Mouse (Mus musculus) left cerebral cortex, postnatal 36 days (tissue): ENCODE data around the gene Arl5c. TPM values are rescaled to one million over a fixed set of nuclear protein-coding genes. Genes with fewer than 3 reads are reported as not detected.
"Not testable (repeated sequence)": the region's sequence is repeated elsewhere in the genome, so short reads cannot be mapped to it uniquely, and the experiment has no call there.

Experiments
- DNase-seq, 2 experiments: peaks; one replicate each; pipeline ENCODE4 v3.0.0; 2021 to 2022; ENCODE audit warnings: low spot score in 2 of 2, mixed read lengths in 1 of 2
- intact Hi-C: fragments of 180-260 bp; cut with DNase I; formaldehyde crosslinking; loops from one replicate; pipeline ENCODE4 v1.15.1; 2025
- microRNA-seq: library from miRNA; unstranded; fragments of <30 nt; microRNA quantifications from one replicate; pipeline ENCODE4 v1.2.0, GENCODE M21; 2022
- total RNA-seq, 2 experiments: library from RNA; stranded (reverse); gene quantifications; 2 replicates each; pipeline ENCODE4 v1.2.3; 2021

Arl5c gene
- total RNA-seq, 2 experiments from 2014 or later = 0.93 to 1.7 TPM

DNA sequence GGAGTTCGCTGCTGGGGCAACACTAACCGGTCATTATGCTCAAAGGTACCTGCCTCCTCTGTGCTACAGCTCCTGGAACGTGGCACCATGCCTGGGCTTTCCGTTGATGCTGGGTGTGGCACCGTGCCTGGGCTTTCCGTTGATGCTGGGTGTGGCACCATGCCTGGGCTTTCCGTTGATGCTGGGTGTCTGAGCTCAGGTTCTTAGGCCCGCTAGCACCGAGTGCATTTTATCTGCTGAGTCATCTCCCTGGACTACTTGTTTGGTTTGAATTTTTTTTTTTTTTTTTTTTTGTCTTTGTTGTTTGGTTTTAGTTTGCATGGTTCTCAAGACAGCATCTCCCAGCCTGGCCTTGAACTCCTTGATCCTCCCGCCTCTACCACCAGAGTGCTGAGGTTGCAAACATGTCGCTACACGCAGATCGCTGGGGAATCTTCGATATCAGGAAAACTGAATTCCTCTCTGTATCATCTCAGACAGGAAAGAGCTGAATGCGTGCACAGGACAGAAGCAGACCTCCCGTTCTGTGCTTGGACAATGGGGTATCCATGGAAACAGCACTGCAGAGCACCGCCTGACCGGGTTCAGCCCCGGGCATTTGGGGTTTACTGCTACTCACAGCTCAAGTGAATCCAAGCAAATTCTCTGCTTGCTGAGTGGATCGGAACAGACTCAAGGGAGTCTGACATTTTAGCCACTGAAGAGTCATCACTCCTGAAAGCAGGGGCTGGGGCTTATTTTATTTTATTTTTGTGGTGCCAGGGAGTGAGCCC is 46.1 kb downstream of the Arl5c start:
- DNase-seq = no peak
- intact Hi-C loops = no loop called here

DNA sequence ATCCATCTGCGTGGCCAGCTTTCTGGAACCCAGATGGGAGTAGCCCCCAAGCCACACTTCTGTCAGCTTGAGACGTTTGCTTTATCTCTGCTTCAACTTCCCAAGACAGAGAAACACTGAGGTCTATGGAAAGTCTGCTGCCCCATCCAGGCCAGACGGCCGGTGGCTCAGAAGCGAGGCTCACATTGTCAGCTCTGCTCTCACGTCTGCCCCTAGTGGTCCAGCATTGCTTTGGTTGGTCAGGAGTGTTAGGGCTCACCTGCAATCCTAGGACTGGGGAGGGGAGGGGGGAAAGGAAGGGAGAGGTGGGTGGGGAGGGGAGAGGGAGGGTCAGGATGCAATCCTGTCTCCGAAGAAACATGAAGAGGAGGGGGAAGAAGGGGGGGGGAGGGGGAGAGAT is 48.6 kb downstream of the Arl5c start:
- no peak for DNase-seq
- intact Hi-C loops = no loop called here

DNA sequence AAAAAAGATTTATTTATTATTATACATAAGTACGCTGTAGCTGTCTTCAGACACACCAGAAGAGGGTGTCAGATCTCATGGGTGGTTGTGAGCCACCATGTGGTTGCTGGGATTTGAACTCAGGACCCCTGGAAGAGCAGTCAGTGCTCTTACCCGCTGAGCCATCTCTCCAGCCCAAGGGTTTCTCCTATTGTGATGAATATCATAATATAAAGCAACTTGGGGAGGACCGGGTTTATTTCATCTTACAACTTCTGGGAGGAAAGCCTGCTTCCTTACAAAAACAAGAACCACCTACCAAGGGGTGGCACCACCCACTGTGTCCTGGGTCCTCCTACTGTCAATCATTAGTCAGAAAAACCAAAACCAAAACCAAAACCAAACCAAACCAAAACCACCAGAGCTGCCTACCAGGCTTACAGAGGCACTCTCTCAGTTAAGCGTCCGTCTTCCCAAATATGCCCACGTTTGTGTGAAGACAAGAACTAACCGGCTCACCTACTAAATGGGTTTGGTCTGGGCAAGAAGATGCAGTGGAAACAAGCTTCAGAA is 50.2 kb downstream of the Arl5c start:
- intact Hi-C loops, DNase-seq: not testable (repeated sequence)

DNA sequence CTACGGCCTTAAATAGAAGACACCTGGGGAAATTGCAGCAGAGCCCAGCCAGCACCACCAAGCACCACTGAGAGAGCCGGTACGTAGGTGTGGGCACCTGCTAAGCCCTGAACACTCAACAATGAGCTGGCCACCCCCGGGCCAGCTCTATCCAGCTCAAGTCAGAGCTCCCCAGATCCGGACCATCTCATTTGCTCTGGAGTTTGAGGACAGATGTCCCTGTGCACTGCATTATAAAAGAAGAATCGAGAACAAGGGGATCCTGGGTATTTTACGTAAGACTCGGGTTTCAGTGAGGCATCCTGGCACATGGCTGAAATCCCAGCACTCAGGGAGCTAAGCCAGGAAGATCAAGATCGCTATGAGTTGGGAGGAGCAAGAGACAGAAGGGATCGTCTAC is 51.0 kb downstream of the Arl5c start:
- DNase-seq = peak; percentile 32 to 38
- intact Hi-C loops = no loop called here

DNA sequence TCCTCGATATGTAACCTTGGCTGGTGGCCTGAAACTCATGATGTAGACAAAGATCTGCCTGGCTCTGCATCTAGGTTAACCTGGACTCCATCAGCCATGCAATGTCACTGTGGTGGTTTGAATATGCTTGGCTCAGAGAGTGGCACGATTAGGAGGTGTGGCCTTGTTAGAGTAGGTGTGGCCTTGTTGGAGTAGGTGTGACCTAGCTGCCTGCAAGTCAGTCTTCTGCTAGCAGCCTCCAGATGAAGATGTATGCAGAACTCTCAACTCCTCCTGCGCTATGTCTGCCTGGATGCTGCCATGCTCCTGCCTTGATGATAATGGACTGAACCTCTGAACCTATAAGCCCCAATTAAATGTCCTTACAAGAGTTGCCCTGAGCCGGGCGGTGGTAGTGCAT is 52.7 kb downstream of the Arl5c start:
- no peak for DNase-seq

DNA sequence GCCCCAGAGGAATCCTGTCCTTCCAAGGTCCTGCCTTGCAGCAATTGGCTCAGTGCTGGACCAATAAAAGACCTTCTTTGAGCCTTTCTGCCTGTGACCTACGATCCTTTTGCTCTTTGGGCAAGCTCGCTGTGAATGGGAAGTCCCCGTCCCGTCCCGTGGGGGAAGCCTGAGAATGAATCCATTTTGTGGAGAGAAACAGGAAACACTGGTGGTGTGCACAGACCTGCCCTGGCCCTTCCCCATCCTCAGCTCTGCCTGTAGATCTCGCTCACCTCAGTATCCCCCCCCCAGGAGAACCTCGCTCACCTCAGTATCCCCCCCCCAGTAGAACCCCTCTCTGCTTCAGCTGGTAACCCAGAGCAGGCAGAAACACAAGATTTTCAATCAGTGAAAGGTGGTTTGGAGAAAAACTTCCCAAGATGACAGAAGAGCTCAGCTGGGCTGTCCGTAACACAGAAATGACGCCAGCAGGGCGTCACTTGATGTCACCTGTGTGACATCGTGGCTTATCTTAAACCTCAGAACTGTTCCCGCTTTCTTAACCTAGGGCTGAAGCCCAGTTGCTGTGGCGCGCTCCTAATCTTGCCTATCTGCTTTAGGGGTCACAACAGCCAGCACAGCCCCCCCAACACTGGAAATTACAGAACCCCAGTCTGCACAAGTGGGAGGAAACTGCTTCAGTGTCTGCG is 53.4 kb downstream of the Arl5c start:
- no peak for DNase-seq
- intact Hi-C loops = no loop called here

More for the DNA sequence above, 52.7 kb downstream of the Arl5c start:
- intact Hi-C loops = no loop called here

Small RNA genes within 50 kb of the gene (microRNA-seq; reads per million reads assigned to microRNA genes)
- gene Gm22461 (not detected), gene Gm27597 (not detected)

Other genes starting within 250 kb of the Arl5c start
- 10 to 100 TPM; 20.2 to 20.7 TPM for gene Cwc25, start 229.6 kb downstream of the Arl5c start, total RNA-seq
- gene 1700001P01Rik, start 220.3 kb downstream of the Arl5c start, total RNA-seq = 1 to 10 TPM in 1 of 2 experiments, not detected in 1; 1.1 TPM
- gene Rpl23, start 213.7 kb downstream of the Arl5c start, total RNA-seq = 100 to 1,000 TPM; 330 to 339 TPM
- 100 to 1,000 TPM; 175 to 183 TPM for gene Lasp1, start 197.2 kb downstream of the Arl5c start, total RNA-seq
- gene B230217C12Rik, start 155.4 kb downstream of the Arl5c start, total RNA-seq = 10 to 100 TPM; 79.9 to 81.0 TPM
- 1 to 10 TPM; 1.9 to 3.7 TPM for gene Fbxo47, start 112.0 kb downstream of the Arl5c start, total RNA-seq
- gene Plxdc1, start 9.7 kb downstream of the Arl5c start, total RNA-seq = 10 to 100 TPM; 26.3 to 39.3 TPM
- 100 to 1,000 TPM; 149 to 163 TPM for gene Cacnb1, start 26.9 kb upstream of the Arl5c start, total RNA-seq
- 100 to 1,000 TPM; 524 to 620 TPM for gene Rpl19, start 30.5 kb upstream of the Arl5c start, total RNA-seq
- 100 to 1,000 TPM in 1 of 2 experiments, 10 to 100 TPM in 1; 69.6 to 102 TPM for gene Stac2, start 57.3 kb upstream of the Arl5c start, total RNA-seq
- gene Fbxl20, start 154.2 kb upstream of the Arl5c start, total RNA-seq = 10 to 100 TPM; 36.0 to 42.2 TPM
- 10 to 100 TPM; 50.4 to 59.8 TPM for gene Med1, start 197.1 kb upstream of the Arl5c start, total RNA-seq
- gene Cdk12, start 206.9 kb upstream of the Arl5c start, total RNA-seq = 10 to 100 TPM; 34.4 to 44.4 TPM